Mouse (Mus musculus): ENCODE measurements at regions not wholly inside any gene's neighbourhood (a gene's known extent, or its start where the extent isn't known, plus 50 kb on each side); places are given as distances from the start of the nearest gene placed in this dataset.

- no peak for DNase-seq
Observed at GRCm38 (mm10) chr2:30698758-30699535, 104.1 kb downstream of the Cstad start.

DNA sequence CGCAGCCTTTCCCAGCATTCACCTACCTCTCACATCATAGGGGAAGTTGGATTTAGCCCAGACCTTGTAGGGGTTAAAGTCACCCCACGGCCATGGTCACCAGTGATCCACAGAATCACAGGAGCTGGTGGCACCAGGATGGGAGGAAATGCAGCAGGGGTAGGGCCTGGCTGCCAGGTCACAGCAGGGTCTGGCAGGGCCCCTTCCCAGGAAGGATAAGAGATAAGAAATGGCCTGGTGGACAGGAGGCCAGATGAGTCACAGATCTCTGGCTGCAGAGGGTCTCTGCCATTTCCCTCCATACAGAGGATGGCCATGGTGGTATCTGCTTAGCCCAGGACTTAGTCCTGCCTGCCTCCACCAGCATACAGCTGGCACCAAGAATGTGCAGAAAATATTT lies 103.0 kb downstream of the Cstad start:
- no peak for DNase-seq

- DNase-seq = no peak
Observed at GRCm38 (mm10) chr2:30695771-30696456, 101.1 kb downstream of the Cstad start.

DNA sequence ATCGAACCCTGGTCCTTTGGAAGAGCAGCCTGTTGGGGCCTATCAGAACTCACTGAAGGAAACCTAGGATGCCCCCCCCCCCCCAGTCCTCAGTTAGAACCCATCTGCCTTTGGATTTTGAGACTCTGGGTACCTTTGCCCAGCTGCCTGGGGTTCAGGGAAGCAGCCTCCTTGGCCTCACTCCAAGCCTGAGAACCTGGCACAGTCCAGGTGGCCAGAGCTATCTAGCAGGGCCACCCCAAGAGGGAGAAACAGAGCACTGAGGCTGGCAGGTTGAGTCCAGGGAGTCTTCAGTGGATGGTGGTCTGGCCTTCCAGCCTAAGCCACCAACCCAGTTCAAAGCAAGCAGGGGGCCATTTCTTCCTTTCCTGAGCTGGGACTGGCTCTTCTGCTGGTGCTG lies 100.2 kb downstream of the Cstad start:
- DNase-seq = no peak

DNA sequence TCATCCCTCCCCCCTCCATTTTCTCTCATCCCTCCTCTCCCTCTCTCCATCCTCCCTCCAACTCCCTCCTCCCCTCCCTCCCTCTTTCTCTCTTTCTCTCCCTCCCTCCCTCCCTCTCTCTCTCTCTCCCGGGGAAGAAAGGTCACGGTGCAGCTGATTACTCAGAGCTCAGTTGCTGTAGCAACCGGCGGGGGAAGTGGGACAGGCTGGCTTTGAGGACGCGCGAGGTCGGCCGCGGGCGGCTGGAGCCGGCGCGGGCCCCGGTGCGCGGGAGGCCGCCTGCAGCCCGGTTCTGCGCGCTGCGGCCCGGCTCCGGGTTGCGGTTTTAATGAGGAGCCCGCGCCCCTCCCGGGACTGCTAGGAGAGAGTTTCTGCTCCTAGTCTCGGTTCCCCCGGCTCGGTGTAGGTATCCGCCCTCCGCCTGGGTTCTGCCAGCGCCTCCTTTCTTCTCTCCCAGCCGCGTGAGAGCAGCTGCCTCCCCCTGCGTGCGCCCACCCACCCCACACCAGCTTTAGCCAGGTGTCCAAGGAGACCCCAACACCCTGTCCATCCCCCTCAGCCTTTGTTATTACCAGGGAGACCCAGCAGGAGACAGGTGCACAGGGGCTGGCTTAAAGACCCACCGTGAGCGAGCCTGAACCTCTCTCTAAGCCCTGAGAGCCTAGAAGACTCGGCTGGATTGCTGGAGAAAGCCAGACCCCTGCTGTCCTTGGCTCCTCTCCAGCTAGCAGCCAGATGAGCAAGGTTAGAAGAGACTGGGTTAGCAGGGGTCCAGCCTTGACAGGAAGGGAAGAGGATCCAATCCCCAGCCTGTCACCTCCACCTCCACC lies 98.6 kb downstream of the Cstad start:
- DNase-seq = peak; percentile 94

GRCm38 (mm10) chr2:30692561-30693205 lies 97.8 kb downstream of the Cstad start:
- peak; percentile 71 for DNase-seq

GRCm38 (mm10) chr2:30691857-30692560 lies 97.2 kb downstream of the Cstad start:
- DNase-seq = peak; percentile 95

- DNase-seq = no peak
Observed at GRCm38 (mm10) chr2:30690925-30691856, 96.4 kb downstream of the Cstad start.

DNA sequence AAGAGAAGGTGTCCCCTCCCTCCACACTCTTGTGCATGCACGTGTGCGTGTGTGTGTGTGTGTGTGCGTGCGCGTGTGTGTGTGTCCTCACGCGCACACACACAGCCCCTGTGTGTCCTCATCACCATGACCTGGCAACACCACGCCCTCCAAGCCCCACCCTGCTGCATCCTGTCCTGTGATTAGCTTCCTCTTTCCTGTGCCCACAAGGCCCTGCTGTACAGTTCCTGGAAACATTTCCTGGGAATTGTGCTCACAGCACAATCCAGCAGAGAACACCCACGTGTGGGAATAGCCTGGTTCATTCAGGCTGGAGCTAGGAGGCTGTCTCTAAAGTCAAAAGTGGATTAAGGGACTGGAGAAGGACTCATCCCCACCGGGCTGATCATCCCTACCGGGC lies 95.5 kb downstream of the Cstad start:
- peak; percentile 69 for DNase-seq

- no peak for DNase-seq
Observed at GRCm38 (mm10) chr2:30688402-30688801, 93.6 kb downstream of the Cstad start.

DNA sequence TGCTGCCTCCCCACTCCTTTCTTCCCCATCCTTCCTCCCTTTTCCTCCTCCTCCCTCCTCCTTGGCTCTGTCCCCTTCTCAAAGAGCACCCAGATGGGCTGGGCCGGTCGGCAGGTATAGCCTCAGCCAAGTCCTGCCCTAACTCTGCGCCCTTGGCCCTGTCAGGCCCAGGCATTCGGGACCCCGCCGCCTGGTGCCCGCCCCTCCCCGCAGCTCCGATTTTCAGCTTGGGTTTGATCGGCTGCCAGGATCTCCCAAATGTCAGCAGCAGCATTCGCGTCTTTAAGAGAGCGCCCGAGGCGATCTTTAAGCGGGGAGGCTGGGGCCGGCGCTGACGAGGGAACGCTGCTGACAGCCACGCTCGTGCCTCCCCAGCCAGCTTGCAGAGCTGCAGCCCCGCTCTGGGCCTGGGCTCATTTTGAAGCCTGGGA lies 92.3 kb downstream of the Cstad start:
- DNase-seq = peak; percentile 87

DNA sequence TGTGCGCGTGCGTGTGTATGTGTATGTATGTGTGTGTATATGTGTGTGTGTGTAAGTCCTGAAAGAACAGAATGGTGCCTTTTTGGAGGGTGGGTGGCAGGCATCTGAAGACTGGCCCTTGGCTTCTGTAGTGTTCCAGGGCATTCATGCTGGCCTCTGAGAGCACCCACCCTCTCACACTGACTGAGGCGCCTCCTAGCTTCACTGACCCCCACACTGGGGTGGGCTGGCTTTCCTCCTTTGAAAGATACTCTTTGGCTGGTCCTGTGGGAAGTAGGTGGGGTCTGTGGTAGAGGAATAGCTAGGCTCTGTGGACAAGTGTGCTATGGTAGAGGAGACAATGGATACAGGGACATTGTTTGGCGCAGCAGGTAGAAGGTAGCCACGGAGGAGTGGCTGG lies 91.5 kb downstream of the Cstad start:
- no peak for DNase-seq

GRCm38 (mm10) chr2:30685137-30685860 lies 90.5 kb downstream of the Cstad start:
- peak; percentile 62 for DNase-seq

DNA sequence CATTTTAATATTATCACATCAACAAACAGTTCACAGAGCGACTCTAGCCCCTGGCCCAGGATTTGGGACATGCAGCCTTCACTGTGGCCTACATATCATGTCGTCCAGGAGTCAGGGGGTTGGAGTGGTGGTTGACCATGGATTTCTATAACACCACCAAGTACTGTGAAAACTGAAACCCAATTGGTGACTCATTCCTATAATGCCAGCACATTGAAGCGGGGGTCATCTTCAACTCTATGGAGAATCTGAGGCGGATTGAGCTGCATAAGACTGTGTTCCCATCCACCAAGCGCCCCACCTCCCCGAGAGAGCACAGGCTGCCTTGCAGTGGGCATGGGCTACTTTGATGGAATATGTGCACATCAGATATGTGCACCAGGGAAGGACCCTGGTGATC lies 89.6 kb downstream of the Cstad start:
- DNase-seq = no peak

- DNase-seq = no peak
Observed at GRCm38 (mm10) chr2:30682146-30682825, 87.4 kb downstream of the Cstad start.

GRCm38 (mm10) chr2:30681642-30682041 lies 86.8 kb downstream of the Cstad start:
- no peak for DNase-seq

DNA sequence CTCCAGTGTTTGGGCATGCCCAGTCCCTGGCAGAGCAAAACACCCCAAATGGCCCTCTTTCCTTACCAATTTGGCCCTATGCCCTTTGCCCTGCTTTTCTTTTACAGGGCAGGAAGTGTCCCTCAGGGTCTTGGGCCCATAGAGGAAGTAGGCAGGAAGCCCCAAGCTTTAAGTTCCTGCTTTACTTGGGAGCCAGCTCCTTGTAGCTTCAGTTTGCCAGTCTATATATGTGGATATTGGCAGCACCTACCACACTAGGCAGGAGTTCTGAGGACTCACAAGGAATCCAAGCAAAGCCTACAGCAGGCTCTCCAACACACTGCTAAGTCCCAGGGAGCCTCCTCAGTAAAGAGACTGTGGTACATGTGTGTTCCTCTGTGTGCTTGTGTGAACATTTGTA lies 84.2 kb downstream of the Cstad start:
- no peak for DNase-seq

- peak; percentile 54 for DNase-seq
Observed at GRCm38 (mm10) chr2:30677498-30677897, 82.7 kb downstream of the Cstad start.

- peak; percentile 83 for DNase-seq
Observed at GRCm38 (mm10) chr2:30676833-30677459, 82.1 kb downstream of the Cstad start.
